Mouse (Mus musculus): ENCODE measurements around the gene Secisbp2l. TPM values are rescaled to one million over a fixed set of nuclear protein-coding genes. Genes with fewer than 3 reads are reported as not detected.

The Secisbp2l gene
- 5.5 and 6.4 TPM in 2 replicates for polyA plus RNA-seq (2012)

DNA sequence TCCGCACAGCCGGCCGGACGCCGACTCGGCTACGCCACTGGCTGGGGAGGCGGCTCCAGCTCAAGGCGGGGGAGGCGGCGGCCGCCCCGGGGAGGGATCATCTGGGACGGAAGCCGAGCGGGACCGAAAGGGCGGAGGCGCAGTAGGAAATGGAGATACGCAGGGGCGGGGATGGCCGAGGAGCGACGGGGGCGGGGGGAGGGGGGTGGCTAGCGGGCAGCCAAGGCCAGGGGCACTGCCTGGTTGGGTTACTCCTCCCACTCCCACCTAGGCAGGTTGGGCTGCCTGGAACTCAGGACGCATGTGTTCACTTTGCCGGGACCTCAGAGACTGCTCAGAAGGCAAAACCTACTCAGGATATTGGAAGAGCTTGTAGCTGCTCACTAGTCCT lies at the start of gene Secisbp2l:
Gene Secisbp2l (minus strand): TSS at position 152 of the 391 bp plus-strand sequence.
- no peak for TF ChIP-seq GATA1 (IDR thresholded peaks at IDR 0.05; ENCODE audit: low read length)

DNA sequence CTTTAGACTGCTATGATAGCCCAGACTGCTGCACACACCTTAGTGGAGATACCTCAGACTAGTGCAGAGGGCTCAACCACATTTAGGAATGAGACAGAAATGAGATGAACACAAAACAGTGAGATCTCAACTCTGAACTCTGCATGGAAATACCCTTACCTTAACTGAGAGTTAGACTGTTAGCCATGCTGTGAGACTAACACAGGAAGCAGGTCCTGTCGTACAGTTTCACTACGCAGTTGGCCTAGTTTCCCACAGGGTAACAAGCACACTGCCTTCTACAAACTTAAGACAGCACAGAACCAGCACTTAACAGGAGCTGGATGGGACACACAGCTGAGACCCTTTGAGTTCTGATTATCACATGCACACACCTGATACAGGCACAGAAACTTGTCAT lies 47.3 kb upstream of the Secisbp2l start:
- no peak for TF ChIP-seq GATA1 (IDR thresholded peaks at IDR 0.05; ENCODE audit: low read length)

DNA sequence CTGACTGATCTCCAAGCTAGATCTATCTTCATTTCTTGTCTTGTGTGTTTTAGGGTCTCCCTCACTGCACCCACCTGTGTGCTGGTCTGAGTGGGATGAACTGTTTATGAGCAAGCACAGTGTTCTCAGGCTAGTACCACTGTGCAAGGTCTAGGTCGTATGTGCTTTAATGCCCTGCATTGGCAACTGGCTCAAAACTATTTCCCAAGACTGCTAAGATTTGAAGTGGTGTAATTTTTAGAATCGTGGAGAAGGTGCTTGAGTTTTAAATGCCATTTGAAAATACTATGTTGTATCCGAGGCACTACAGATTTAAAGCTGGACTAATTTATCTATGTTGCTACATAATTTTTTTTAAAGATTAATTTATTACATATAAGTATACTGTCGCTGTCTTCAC lies 45.2 kb upstream of the Secisbp2l start:
- TF ChIP-seq GATA1 (IDR thresholded peaks at IDR 0.05; ENCODE audit: low read length): no peak

DNA sequence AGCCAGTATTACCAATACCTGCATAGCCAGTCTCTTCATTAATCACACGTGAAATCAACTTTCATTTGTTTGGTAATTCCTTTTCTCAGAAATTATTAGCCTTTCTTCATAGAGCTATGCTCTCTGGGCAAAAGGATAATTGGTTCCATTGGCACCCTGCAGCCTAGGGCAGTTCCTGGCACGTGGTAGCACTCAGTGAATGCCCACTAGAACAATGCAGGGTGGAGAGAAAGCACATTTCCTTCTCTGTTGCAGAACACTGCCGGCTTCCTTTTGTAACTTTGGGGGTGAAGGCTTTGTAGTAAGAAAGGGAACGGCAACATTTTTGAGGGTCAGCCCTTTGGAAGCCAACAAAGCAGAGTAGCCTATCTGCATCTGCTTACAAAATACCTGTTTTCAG lies 43.5 kb upstream of the Secisbp2l start:
- no peak for TF ChIP-seq GATA1 (IDR thresholded peaks at IDR 0.05; ENCODE audit: low read length)

DNA sequence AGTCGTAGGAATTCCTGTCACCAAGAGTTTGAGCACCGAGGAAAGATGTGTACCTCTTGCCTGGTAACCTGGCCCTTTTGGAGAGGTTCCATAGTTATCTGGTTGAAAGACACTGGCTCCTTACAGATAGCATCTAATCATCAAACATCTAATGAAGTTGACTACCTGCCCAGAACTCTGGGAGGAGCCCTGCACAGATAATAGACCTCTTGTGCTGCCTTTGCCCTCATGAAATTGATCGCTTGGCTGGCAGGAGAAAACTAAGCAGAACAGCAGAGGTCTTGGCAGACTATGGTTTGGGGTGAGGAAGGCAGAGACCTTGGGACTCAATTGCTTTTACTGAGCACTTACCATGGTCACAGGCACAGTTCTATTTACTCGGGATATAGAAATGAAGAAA lies 37.7 kb upstream of the Secisbp2l start:
- TF ChIP-seq GATA1 (IDR thresholded peaks at IDR 0.05; ENCODE audit: low read length): no peak

DNA sequence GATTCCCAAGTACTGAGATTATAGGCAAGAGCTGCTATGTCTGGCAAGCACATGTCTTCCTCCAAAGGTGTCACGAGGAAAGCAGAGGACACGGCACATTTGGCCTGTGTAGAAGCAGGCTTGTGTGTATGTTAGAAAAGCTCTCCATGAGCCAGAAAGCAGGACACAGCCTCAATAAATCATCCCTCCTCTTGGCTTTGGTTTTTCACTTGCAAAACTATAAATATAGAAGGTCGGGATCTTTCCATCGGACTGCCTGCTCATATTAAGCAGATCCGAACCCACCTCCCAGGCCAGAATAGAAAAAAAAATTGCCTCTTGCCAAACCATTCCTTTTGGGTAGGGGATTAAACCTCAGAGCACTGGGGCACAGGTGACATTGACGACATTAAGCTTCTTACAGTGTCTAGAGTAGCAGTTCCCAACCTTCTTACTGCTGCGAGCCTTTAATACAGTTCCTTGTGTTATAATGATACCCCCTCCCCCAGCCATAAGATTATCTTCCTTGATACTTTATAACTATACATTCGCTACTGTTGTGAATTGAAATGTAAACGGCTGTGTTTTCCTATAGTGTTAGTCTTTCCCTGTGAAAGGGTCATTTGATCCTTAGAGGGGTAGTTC lies 31.4 kb upstream of the Secisbp2l start:
- TF ChIP-seq GATA1 (IDR thresholded peaks at IDR 0.05; ENCODE audit: low read length): no peak

DNA sequence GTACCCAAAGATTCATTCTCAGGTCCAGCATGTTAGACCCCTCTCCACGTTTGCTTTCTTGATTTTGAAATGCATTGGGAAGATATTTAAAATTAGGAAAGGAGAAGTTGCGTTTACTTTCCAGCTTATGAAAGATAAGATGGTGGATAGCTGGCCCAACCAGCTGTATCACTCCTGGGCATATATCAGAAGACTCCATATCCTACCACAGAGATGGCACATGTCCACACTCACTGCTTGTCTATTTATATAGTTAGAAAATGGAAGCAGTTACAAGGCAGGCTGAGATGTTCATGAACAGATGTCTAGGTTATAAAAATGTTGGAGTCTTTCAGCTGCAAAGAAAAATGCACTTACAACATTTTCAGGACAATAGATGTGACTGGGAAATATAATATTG lies 28.7 kb upstream of the Secisbp2l start:
- no peak for TF ChIP-seq GATA1 (IDR thresholded peaks at IDR 0.05; ENCODE audit: low read length)

DNA sequence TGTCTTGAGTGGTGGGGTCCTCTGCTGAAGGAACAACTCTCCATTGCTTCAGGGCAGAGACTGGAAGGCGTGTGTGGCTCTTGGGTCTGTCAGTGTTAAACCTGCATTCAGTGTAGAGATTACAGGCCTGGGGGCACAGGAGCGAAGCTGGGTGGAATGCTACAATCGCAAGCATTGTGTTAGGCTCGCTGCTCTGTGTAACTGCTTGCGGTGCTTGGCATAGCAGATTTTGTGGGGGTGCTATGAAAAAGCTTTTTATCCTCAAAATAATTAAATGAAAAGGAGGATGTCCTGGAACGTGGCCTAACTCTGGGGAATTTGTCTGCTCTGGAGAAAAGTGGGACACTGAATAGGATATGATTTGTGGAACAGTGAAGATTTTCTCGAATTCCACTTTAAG lies 26.9 kb upstream of the Secisbp2l start:
- TF ChIP-seq GATA1 (IDR thresholded peaks at IDR 0.05; ENCODE audit: low read length): no peak

DNA sequence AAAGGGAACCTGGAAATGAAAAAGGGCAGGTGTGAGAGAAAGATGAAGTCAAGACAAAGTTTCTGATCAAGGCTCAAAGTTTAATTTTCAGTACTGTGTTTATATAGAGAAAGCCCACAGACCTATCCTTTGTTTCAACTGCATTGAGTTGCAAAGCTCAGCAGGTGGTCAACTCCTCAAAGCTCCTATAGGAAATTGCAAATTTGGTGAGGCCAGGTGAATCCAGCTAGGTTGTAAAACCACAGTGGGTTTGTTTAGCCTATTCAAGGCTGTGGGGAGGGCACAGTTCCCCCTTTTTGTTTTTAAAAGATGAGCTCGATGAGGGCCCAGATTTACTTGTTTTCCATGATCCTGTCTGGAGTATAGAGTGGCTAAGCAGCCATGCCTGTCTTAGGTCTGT lies 23.2 kb upstream of the Secisbp2l start:
- TF ChIP-seq GATA1 (IDR thresholded peaks at IDR 0.05; ENCODE audit: low read length): no peak

DNA sequence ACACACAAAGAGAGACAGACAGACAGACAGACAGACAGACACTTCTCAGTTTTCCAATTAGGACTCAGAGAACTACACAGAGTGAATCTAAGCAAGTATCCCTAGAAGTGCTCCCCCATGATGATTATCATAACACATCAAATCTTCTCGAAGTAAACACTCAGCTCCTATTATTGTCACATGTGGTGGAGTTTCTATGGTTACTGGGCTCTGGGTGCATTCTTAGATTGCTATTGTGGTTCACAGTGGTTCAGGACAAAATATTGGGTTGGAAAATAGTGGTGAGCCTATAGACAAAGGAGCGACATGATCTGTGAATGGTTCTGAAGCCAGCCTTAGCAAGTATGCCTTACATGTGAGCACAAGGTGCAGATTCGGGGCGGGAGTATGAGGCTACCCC lies 19.3 kb upstream of the Secisbp2l start:
- TF ChIP-seq GATA1 (IDR thresholded peaks at IDR 0.05; ENCODE audit: low read length): no peak

DNA sequence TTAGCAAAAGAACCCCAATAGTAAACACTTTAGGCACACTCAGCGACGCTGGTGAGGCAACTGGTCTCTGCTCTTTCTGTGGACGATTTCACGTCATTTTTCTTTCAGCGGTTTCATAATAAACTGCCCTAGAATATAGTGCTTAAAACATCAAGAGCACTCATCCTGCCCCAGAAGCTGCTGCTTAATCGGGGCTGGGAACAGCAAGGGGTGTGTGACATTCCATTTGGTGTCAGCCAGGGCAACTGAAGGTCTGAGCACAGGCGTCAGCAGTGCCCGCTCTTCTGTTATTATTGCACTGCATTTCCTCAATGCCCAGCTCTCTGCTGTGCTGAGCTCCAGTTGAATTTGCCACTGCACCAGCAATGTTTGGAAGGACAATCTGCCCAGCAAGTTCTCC lies 18.4 kb upstream of the Secisbp2l start:
- TF ChIP-seq GATA1 (IDR thresholded peaks at IDR 0.05; ENCODE audit: low read length): no peak

DNA sequence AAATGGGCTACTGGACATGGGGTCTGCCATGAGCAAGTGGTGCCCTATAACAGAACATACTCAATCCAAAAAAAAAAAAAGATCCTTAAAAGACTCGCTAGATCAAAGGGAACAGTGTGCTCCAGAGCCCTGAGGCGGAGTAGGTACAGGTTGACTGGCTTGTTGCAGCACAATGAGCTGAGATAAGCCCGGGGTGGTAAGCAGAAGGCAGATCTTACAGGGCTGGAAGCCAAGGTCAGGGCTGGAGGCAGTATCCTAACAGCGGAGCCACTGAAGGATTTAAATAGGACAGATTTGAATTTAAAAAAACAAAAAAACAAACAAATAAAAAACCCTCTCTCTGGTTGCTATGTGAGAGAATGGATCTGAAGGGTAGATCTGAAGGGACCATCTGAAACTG lies 17.8 kb upstream of the Secisbp2l start:
- no peak for TF ChIP-seq GATA1 (IDR thresholded peaks at IDR 0.05; ENCODE audit: low read length)

DNA sequence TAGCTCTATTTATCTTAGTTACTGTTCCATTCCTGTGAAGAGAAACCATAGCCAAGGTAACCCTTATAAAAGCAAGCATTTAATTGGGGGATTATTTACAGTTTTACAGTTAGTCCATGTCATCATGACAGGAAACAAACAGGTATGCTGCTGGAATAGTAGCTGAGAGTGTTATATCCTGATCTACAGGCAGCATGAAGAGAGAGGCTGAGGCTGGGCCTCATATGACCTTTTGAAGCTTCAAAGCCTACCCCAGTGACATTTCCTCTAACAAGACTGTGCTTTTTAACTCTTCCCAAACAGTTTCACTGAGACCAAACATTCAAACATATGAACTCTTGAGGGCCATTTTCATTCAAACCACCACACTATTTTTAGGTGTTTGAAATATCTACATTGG lies 15.2 kb upstream of the Secisbp2l start:
- TF ChIP-seq GATA1 (IDR thresholded peaks at IDR 0.05; ENCODE audit: low read length): no peak

DNA sequence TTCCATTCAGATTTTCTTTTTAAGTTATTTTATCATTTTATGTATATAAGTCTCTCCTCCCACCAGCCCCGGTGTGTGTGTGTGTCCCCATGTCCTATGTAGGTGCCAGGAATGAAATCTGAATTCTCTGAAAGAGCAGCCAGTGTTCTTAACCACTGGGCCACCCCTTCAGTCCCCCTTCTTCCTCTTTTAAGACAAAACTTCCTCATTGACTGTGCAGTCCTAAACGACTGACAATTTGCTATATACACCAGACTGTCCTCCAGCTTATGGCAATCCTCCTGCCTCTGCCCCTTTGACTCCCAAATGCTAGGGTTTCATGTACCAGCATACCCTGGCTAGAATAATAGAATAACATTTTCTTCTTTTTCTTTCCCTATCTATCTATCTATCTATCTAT lies 12.4 kb upstream of the Secisbp2l start:
- no peak for TF ChIP-seq GATA1 (IDR thresholded peaks at IDR 0.05; ENCODE audit: low read length)

DNA sequence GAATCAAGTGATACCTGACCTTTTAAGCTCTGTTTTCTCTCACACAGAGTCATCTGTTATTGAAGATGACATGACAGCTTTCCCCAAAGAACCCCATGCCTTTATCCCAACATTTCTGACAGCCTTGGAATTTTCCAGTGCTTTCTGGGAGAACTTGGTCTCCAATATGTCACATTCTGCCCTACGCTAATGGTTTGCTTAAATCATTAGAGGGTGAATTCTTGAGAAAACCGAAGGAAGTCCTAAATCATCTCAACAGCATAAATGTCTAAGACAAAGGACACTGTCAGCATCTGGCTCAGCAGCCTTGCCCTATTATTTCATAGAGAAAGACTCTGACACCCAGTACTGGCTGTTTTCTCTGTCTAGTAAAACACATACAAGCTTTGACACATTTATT lies 11.5 kb upstream of the Secisbp2l start:
- no peak for TF ChIP-seq GATA1 (IDR thresholded peaks at IDR 0.05; ENCODE audit: low read length)

DNA sequence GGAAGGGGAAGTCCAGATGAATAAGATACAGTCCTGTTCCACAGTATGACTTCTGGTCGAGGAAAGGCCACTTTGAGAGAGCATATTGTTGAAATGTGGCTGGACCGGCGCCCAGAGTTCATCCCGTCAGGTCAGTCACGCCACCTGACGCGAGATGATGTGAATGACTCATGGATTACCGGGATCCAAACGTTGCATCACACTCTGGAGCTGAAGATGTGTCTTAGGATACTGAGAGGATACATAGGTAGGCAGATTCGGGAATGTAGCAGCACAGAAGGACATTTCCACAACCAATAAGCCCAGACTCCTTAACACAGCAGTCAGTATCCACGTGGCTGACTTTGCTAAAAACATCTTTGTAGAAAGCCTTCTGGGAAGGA lies 10.2 kb upstream of the Secisbp2l start:
- no peak for TF ChIP-seq GATA1 (IDR thresholded peaks at IDR 0.05; ENCODE audit: low read length)

DNA sequence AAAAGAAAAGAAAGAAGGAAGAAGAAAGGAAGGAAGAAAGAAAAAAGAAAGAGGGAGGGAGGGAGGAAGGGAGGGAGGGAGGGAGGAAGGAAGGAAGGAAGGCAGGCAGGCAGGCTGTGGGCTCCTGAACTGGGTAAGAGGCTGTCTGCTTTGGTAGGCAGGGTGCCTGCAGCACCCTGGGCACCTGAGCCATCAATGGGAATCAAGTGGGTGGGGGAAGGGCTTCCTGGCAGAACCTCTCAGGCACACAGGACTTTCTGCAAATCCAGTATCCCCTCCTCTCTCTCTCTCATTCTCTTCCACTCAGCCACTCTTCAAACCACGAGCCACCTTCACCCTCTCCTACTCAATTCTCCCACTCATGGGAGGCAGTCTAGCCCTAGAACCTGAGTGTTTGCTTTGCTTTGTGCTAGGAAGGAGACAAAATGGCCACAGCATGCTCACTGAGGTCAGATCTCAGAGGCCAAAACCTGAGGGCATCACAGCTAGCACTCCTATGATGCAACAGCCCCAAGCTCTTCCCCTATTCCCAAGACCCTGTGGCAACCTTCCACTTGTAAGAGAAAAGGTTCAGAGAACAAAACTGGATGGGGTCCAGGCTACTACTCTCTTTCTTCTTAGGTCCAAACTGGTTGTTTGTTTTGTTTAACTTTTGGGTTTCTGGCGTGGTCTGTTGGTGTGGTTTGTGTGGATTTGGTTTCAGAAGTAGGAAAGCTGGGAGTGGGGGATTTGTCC lies 9.6 kb upstream of the Secisbp2l start:
- TF ChIP-seq GATA1 (IDR thresholded peaks at IDR 0.05; ENCODE audit: low read length): no peak

Data from G1E-ER4 (cell line).